Mouse (Mus musculus): ENCODE measurements at regions not wholly inside any gene's neighbourhood (a gene's known extent, or its start where the extent isn't known, plus 50 kb on each side); places are given as distances from the start of the nearest gene placed in this dataset.

DNA sequence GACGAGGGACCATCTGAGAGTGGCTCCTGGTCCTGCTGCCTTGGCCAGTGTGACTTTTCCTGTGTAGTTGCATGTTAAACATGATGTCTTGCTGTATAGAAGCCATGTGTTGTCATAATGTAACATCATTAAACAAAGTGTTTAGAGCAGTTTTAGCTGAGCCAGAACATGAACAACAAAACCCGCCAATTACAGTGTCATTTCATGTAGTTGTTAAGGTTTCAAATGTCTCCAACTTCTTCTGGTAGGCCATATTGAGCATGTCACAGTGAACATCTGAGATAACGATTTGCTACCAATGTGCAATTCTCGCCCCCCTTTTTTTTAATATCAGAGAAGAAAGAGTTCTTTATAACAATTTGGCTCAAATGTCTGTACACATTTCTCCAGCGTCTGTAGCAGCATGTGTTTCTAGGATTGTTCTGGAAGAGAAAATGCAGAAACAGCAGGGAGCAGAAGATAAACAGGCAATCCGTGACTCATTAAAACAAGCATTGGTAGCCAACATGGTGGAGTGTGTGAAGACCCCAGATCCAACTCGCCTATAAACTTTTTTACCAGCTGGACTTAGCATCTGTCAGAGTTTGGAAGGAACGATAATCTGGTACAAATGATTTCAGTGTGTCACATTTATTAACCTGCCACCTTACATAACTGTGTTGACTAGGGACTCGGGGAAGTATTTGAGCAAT is 115.2 kb downstream of the Olig3 start:
- TF ChIP-seq CTCF (IDR thresholded peaks at IDR 0.05; ENCODE audit: borderline replicate concordance, insufficient read depth, low read length), result no peak
- no peak for TF ChIP-seq POLR2A (IDR thresholded peaks at IDR 0.05; ENCODE audit: low read depth, low read length)

All from embryonic fibroblast, embryonic 13.5 days (primary cell).